Mouse (Mus musculus) MEL (cell line): Measurements from ENCODE around the gene Herc1. TPM values are rescaled to one million over a fixed set of nuclear protein-coding genes. Genes with fewer than 3 reads are reported as not detected.

ENCODE experiments used
- DNase-seq: peaks from one replicate; pipeline ENCODE4 v3.0.0; 2011; ENCODE audit warnings: low read depth, low spot score
- H3K27ac ChIP-seq: 2 replicates; pipeline ENCODE4 v1.5.1; 2012; ENCODE audit warnings: low read depth, mild to moderate bottlenecking, control low read depth, low read length, moderate library complexity; ENCODE audit not compliant: control insufficient read depth
- H3K27me3 ChIP-seq, 2 experiments: fragments of 150-350 bp in 1 of 2; sonication (generic) in 1 of 2; 2 replicates each; pipeline ENCODE4 v1.6.1; 2012; ENCODE audit warnings: low read length in 2 of 2, mild to moderate bottlenecking in 2 of 2, improper control_type of control experiment in 1 of 2, moderate library complexity in 1 of 2; ENCODE audit not compliant: insufficient read depth in 2 of 2, control insufficient read depth in 1 of 2
- H3K36me3 ChIP-seq, 2 experiments: 2 replicates each; pipeline ENCODE4 v1.6.1; 2012 to 2014; ENCODE audit warnings: low read length in 2 of 2, improper control_type of control experiment in 1 of 2, inconsistent platforms in 1 of 2, mild to moderate bottlenecking in 1 of 2; ENCODE audit not compliant: insufficient read depth in 2 of 2, control insufficient read depth in 1 of 2
- H3K4me1 ChIP-seq, 2 experiments: fragments of 150-350 bp in 1 of 2; sonication (generic) in 1 of 2; 2 replicates each; pipeline ENCODE4 v1.6.1; 2012; ENCODE audit warnings: low read length in 2 of 2, improper control_type of control experiment in 1 of 2, mild to moderate bottlenecking in 1 of 2; ENCODE audit not compliant: insufficient read depth in 2 of 2, control insufficient read depth in 1 of 2
- H3K4me3 ChIP-seq, 2 experiments: fragments of 150-350 bp in 1 of 2; sonication (generic) in 1 of 2; 2 replicates each; pipeline ENCODE4 v1.5.1; 2012; ENCODE audit warnings: low read depth in 2 of 2, low read length in 2 of 2, mild to moderate bottlenecking in 2 of 2, moderate library complexity in 2 of 2, control low read depth in 1 of 2, improper control_type of control experiment in 1 of 2; ENCODE audit not compliant: control insufficient read depth in 1 of 2, insufficient read depth in 1 of 2
- H3K79me2 ChIP-seq: 2 replicates; pipeline ENCODE4 v1.6.1; 2012; ENCODE audit warnings: mild to moderate bottlenecking, low read length, moderate library complexity; ENCODE audit not compliant: control insufficient read depth, poor library complexity, insufficient read depth
- H3K9ac ChIP-seq: 2 replicates; pipeline ENCODE4 v1.6.1; 2012; ENCODE audit warnings: low read depth, mild to moderate bottlenecking, control low read depth, low read length, moderate library complexity; ENCODE audit not compliant: control insufficient read depth, poor library complexity, severe bottlenecking
- H3K9me3 ChIP-seq: fragments of 150-350 bp; sonication (generic); replicated peaks from 2 replicates; pipeline ENCODE4 v1.6.1; 2012; ENCODE audit warnings: mild to moderate bottlenecking, low read length, improper control_type of control experiment, moderate library complexity; ENCODE audit not compliant: insufficient read depth
- BHLHE40 ChIP-seq: IDR thresholded peaks from 2 replicates; pipeline ENCODE4 v1.6.1; 2012; ENCODE audit warnings: low read depth, mild to moderate bottlenecking, inconsistent platforms, low read length, improper control_type of control experiment, borderline replicate concordance
- CTCF ChIP-seq, 3 experiments: IDR thresholded peaks in 2 of 3; conservative IDR thresholded peaks in 1 of 3; 2 replicates each; pipeline ENCODE4 v1.5.1; 2011 to 2012; ENCODE audit warnings: low read length in 3 of 3, low read depth in 2 of 3, mild to moderate bottlenecking in 2 of 3, improper control_type of control experiment in 1 of 3, inconsistent platforms in 1 of 3, mixed read lengths in 1 of 3, moderate library complexity in 1 of 3; ENCODE audit not compliant: control insufficient read depth in 1 of 3, insufficient read depth in 1 of 3, poor library complexity in 1 of 3, severe bottlenecking in 1 of 3
- E2F4 ChIP-seq: IDR thresholded peaks from 2 replicates; pipeline ENCODE4 v1.6.1; 2011; ENCODE audit warnings: low read depth, low read length, improper control_type of control experiment, borderline replicate concordance
- ELF1 ChIP-seq: IDR thresholded peaks from 2 replicates; pipeline ENCODE4 v1.6.1; 2014; ENCODE audit warnings: low read depth, mild to moderate bottlenecking, inconsistent platforms, low read length, improper control_type of control experiment, moderate library complexity
- EP300 ChIP-seq, 2 experiments: IDR thresholded peaks; 2 replicates each; pipeline ENCODE4 v1.6.1; 2011; ENCODE audit warnings: improper control_type of control experiment in 2 of 2, low read length in 2 of 2, low read depth in 1 of 2, mild to moderate bottlenecking in 1 of 2
- ETS1 ChIP-seq: IDR thresholded peaks from 2 replicates; pipeline ENCODE4 v1.6.1; 2012; ENCODE audit warnings: low read depth, mild to moderate bottlenecking, inconsistent platforms, low read length, improper control_type of control experiment, moderate library complexity
- GATA1 ChIP-seq: IDR thresholded peaks from 2 replicates; pipeline ENCODE4 v1.6.1; 2011; ENCODE audit warnings: low read depth, low read length, improper control_type of control experiment
- HCFC1 ChIP-seq: IDR thresholded peaks from 2 replicates; pipeline ENCODE4 v1.6.1; 2012; ENCODE audit warnings: low read depth, mild to moderate bottlenecking, inconsistent platforms, low read length, improper control_type of control experiment, moderate library complexity
- JUND ChIP-seq: IDR thresholded peaks from 2 replicates; pipeline ENCODE4 v1.6.1; 2011; ENCODE audit warnings: low read depth, mild to moderate bottlenecking, improper control_type of control experiment, low read length
- KAT2A ChIP-seq: conservative IDR thresholded peaks from 2 replicates; pipeline ENCODE4 v1.6.1; 2012; ENCODE audit warnings: low read depth, low read length, improper control_type of control experiment, inconsistent platforms
- MAX ChIP-seq: IDR thresholded peaks from 2 replicates; pipeline ENCODE4 v1.6.1; 2011; ENCODE audit warnings: low read length, improper control_type of control experiment
- MAZ ChIP-seq: IDR thresholded peaks from 2 replicates; pipeline ENCODE4 v1.6.1; 2012; ENCODE audit warnings: low read depth, mild to moderate bottlenecking, inconsistent platforms, low read length, improper control_type of control experiment
- MEF2A ChIP-seq: IDR thresholded peaks from 2 replicates; pipeline ENCODE4 v1.6.1; 2014; ENCODE audit warnings: low read depth, mild to moderate bottlenecking, inconsistent platforms, low read length, improper control_type of control experiment; ENCODE audit not compliant: poor library complexity, insufficient replicate concordance, severe bottlenecking; ENCODE audit errors: extremely low read depth
- MXI1 ChIP-seq: IDR thresholded peaks from 2 replicates; pipeline ENCODE4 v1.6.1; 2011; ENCODE audit warnings: mild to moderate bottlenecking, low read depth, low read length, improper control_type of control experiment
- NRF1 ChIP-seq: IDR thresholded peaks from 2 replicates; pipeline ENCODE4 v1.6.1; 2014; ENCODE audit warnings: low read depth, mild to moderate bottlenecking, inconsistent platforms, low read length, improper control_type of control experiment, moderate library complexity; ENCODE audit not compliant: poor library complexity, insufficient read depth, severe bottlenecking
- POLR2AphosphoS5 ChIP-seq: IDR thresholded peaks from 2 replicates; pipeline ENCODE4 v1.6.1; 2012; ENCODE audit warnings: low read depth, borderline replicate concordance, mild to moderate bottlenecking, inconsistent platforms, low read length, moderate library complexity, mixed read lengths
- RAD21 ChIP-seq: IDR thresholded peaks from 2 replicates; pipeline ENCODE4 v1.6.1; 2011; ENCODE audit warnings: mild to moderate bottlenecking, low read depth, low read length, improper control_type of control experiment
- RCOR1 ChIP-seq: IDR thresholded peaks from 2 replicates; pipeline ENCODE4 v1.6.1; 2012; ENCODE audit warnings: low read depth, mild to moderate bottlenecking, inconsistent platforms, low read length, improper control_type of control experiment
- SIN3A ChIP-seq: IDR thresholded peaks from 2 replicates; pipeline ENCODE4 v1.6.1; 2012; ENCODE audit warnings: low read length, improper control_type of control experiment, inconsistent platforms
- TAL1 ChIP-seq: IDR thresholded peaks from 2 replicates; pipeline ENCODE4 v1.6.1; 2012; ENCODE audit warnings: mild to moderate bottlenecking, inconsistent platforms, low read length, moderate library complexity, mixed read lengths
- TBP ChIP-seq: IDR thresholded peaks from 2 replicates; pipeline ENCODE4 v1.8.0; 2011; ENCODE audit warnings: low read depth, low read length, improper control_type of control experiment
- TCF12 ChIP-seq: IDR thresholded peaks from 2 replicates; pipeline ENCODE4 v1.6.1; 2014; ENCODE audit warnings: low read depth, mild to moderate bottlenecking, inconsistent platforms, low read length, improper control_type of control experiment, moderate library complexity
- UBTF ChIP-seq: IDR thresholded peaks from 2 replicates; pipeline ENCODE4 v1.6.1; 2012; ENCODE audit warnings: low read depth, mild to moderate bottlenecking, inconsistent platforms, low read length, improper control_type of control experiment, moderate library complexity, borderline replicate concordance; ENCODE audit not compliant: insufficient read depth
- ZKSCAN1 ChIP-seq: IDR thresholded peaks from 2 replicates; pipeline ENCODE4 v1.6.1; 2012; ENCODE audit warnings: low read depth, mild to moderate bottlenecking, inconsistent platforms, low read length, improper control_type of control experiment, moderate library complexity
- ZNF384 ChIP-seq: IDR thresholded peaks from 2 replicates; pipeline ENCODE4 v1.6.1; 2012; ENCODE audit warnings: low read depth, mild to moderate bottlenecking, inconsistent platforms, low read length, improper control_type of control experiment
- polyA plus RNA-seq, 2 experiments: library from polyadenylated mRNA; stranded (reverse) in 1 of 2; unstranded in 1 of 2; fragments of >175 nt in 1 of 2; fragments of >200 nt in 1 of 2; gene quantifications; 2 replicates each; pipeline versions ENCODE4 v1.2.1 to v1.2.4; 2012; ENCODE audit warnings: low replicate concordance in 2 of 2, low read depth in 1 of 2; ENCODE audit not compliant: insufficient read length in 2 of 2, insufficient read depth in 1 of 2, missing spikeins in 1 of 2
- total RNA-seq: library from RNA; depleted of rRNA; stranded (reverse); fragments of 300-350 nt; gene quantifications from 2 replicates; pipeline ENCODE4 v1.2.3, GENCODE M21; 2012

Herc1 gene
- total and polyA plus RNA-seq, 3 experiments = 22.7 to 28.8 (median 23.2) TPM

- peaks cover 4 to 55% of the 10 kb centered on the region in 2 experiments for H3K36me3 ChIP-seq
- no peaks in the 10 kb centered on the region for H3K79me2 ChIP-seq
- no peaks in the 10 kb centered on the region for H3K4me1 ChIP-seq
- no peaks in the 10 kb centered on the region for H3K27me3 ChIP-seq
- TF ChIP-seq HCFC1 (no peak), ZNF384 (no peak), RAD21 (no peak), E2F4 (no peak), ZKSCAN1 (no peak), MAZ (no peak)
- H3K9me3 ChIP-seq = no peaks in the 10 kb centered on the region
- DNase-seq = peak; percentile 24
- no peak overlapping the region for H3K4me3 ChIP-seq
- no peak overlapping the region for H3K9ac ChIP-seq
- H3K27ac ChIP-seq = no peak overlapping the region
Measured at GRCm38 (mm10) chr9:66477785-66478184, 127.5 kb downstream of the Herc1 start.

GRCm38 (mm10) chr9:66483429-66483828, 133.2 kb downstream of the Herc1 start:
- no peak overlapping the region for H3K27ac ChIP-seq
- H3K36me3 ChIP-seq = peaks cover 16 to 44% of the 10 kb centered on the region in 2 experiments
- no peaks in the 10 kb centered on the region for H3K79me2 ChIP-seq

GRCm38 (mm10) chr9:66488786-66489185, 138.5 kb downstream of the Herc1 start:
- Histone ChIP-seq H3K9me3 (no peaks in the 10 kb centered on the region), H3K36me3 (peaks cover 23 to 55% of the 10 kb centered on the region in 2 experiments), H3K4me3 (no peak overlapping the region), H3K27ac (no peak overlapping the region), H3K27me3 (no peaks in the 10 kb centered on the region), H3K79me2 (no peaks in the 10 kb centered on the region), H3K4me1 (peaks cover 3 to 6% of the 10 kb centered on the region in 2 experiments), H3K9ac (no peak overlapping the region)
- no peak for DNase-seq
- TF ChIP-seq UBTF (no peak), RCOR1 (no peak), NRF1 (no peak), EP300 (IDR thresholded peaks at IDR 0.05; ENCODE audit: low read depth in 1 of 2, low read length in 2 of 2) (no peak), RAD21 (no peak), CTCF (IDR thresholded peaks at IDR 0.05 in 2 of 3, conservative IDR thresholded peaks at IDR 0.05 in 1 of 3; ENCODE audit: control insufficient read depth in 1 of 3, insufficient read depth in 1 of 3, low read depth in 2 of 3, low read length in 3 of 3, poor library complexity in 1 of 3, severe bottlenecking in 1 of 3) (no peak), KAT2A (no peak), TCF12 (no peak), ELF1 (no peak), ZNF384 (no peak), POLR2AphosphoS5 (no peak)

More at GRCm38 (mm10) chr9:66483429-66483828, 133.2 kb downstream of the Herc1 start:
- Histone ChIP-seq H3K9ac (no peak overlapping the region), H3K9me3 (no peaks in the 10 kb centered on the region), H3K4me1 (peaks cover 0 to 4% of the 10 kb centered on the region in 2 experiments; a peak in 2 of 4 replicates), H3K27me3 (no peaks in the 10 kb centered on the region), H3K4me3 (no peak overlapping the region)
- TF ChIP-seq ZNF384 = no peak
- TF ChIP-seq JUND = no peak
- TF ChIP-seq MAX = peak; percentile 49; the same call in 1 of the 2 replicates
- TF ChIP-seq BHLHE40 = no peak
- TF ChIP-seq POLR2AphosphoS5 = no peak
- TF ChIP-seq MAZ = no peak
- peak; percentile 62; the same call in 1 of the 2 replicates for TF ChIP-seq MXI1
- TF ChIP-seq TCF12 = peak; percentile 92
- peak; percentile 85 for TF ChIP-seq GATA1
- peak; percentile 63; the same call in 1 of the 2 replicates for TF ChIP-seq SIN3A
- no peak for TF ChIP-seq MEF2A
- peak; percentile 87 to 88 for TF ChIP-seq EP300 (IDR thresholded peaks at IDR 0.05; ENCODE audit: low read depth in 1 of 2, low read length in 2 of 2)
- no peak for TF ChIP-seq RAD21
- TF ChIP-seq TAL1 = peak; percentile 76
- TF ChIP-seq ETS1 = peak; percentile 73; the same call in 1 of the 2 replicates
- peak; percentile 79; the same call in 1 of the 2 replicates for TF ChIP-seq RCOR1
- TF ChIP-seq TBP = no peak
- no peak for TF ChIP-seq CTCF (IDR thresholded peaks at IDR 0.05 in 2 of 3, conservative IDR thresholded peaks at IDR 0.05 in 1 of 3; ENCODE audit: control insufficient read depth in 1 of 3, insufficient read depth in 1 of 3, low read depth in 2 of 3, low read length in 3 of 3, poor library complexity in 1 of 3, severe bottlenecking in 1 of 3)
- TF ChIP-seq ELF1 = 0 out of 2 replicates have a peak, but pooled peaks have one; percentile 17
- peak; percentile 64 for DNase-seq
